Mouse (Mus musculus) myocyte (in vitro differentiated cells): ENCODE measurements at regions not wholly inside any gene's neighbourhood (a gene's known extent, or its start where the extent isn't known, plus 50 kb on each side); places are given as distances from the start of the nearest gene placed in this dataset.

Source experiments
- H3K27me3 ChIP-seq: one replicate; pipeline ENCODE4 v1.6.1; 2011; ENCODE audit not compliant: control insufficient read depth, insufficient read depth, insufficient read length
- H3K36me3 ChIP-seq: one replicate; pipeline ENCODE4 v1.6.1; 2011; ENCODE audit not compliant: control insufficient read depth, insufficient read depth
- H3K4me2 ChIP-seq: one replicate; pipeline ENCODE4 v1.6.1; 2011; ENCODE audit warnings: low read depth, control low read depth
- H3K4me3 ChIP-seq: one replicate; pipeline ENCODE4 v1.5.1; 2011; ENCODE audit warnings: mild to moderate bottlenecking, control low read depth, moderate library complexity
- H3K79me2 ChIP-seq: one replicate; pipeline ENCODE4 v1.6.1; 2011; ENCODE audit not compliant: control insufficient read depth, insufficient read depth
- H3ac ChIP-seq: one replicate; pipeline ENCODE4 v1.6.1; 2011; ENCODE audit not compliant: control insufficient read depth, insufficient read length
- CEBPB ChIP-seq: IDR thresholded peaks from 2 replicates; pipeline ENCODE4 v1.6.1; 2011; ENCODE audit warnings: mild to moderate bottlenecking, moderate library complexity; ENCODE audit not compliant: poor library complexity, insufficient read depth, severe bottlenecking
- E2F4 ChIP-seq: IDR thresholded peaks from one replicate; pipeline ENCODE4 v1.6.1; 2011; ENCODE audit warnings: mild to moderate bottlenecking, control low read depth, moderate library complexity; ENCODE audit not compliant: insufficient read depth
- MAX ChIP-seq: IDR thresholded peaks from one replicate; pipeline ENCODE4 v1.6.1; 2011; ENCODE audit warnings: low read depth, mild to moderate bottlenecking, control low read depth
- MYOD1 ChIP-seq, 3 experiments: IDR thresholded peaks; one replicate each; pipeline ENCODE4 v1.6.1; 2011; ENCODE audit warnings: control low read depth in 2 of 3, low read depth in 2 of 3, mild to moderate bottlenecking in 2 of 3, moderate library complexity in 1 of 3; ENCODE audit not compliant: insufficient read length in 2 of 3, control insufficient read depth in 1 of 3
- MYOG ChIP-seq, 3 experiments: IDR thresholded peaks; one replicate each; pipeline ENCODE4 v1.6.1; 2011; ENCODE audit warnings: control low read depth in 2 of 3, low read depth in 2 of 3, mild to moderate bottlenecking in 2 of 3; ENCODE audit not compliant: insufficient read length in 2 of 3, control insufficient read depth in 1 of 3, insufficient read depth in 1 of 3
- POLR2A ChIP-seq: IDR thresholded peaks from one replicate; pipeline ENCODE4 v1.6.1; 2011; ENCODE audit warnings: low read depth, mild to moderate bottlenecking, control low read depth, moderate library complexity; ENCODE audit not compliant: insufficient read length
- POLR2AphosphoS2 ChIP-seq: IDR thresholded peaks from one replicate; pipeline ENCODE4 v1.6.1; 2011; ENCODE audit warnings: low read depth, control low read depth; ENCODE audit not compliant: insufficient read length
- REST ChIP-seq: IDR thresholded peaks from one replicate; pipeline ENCODE4 v1.6.1; 2011; ENCODE audit warnings: mild to moderate bottlenecking, control low read depth, moderate library complexity; ENCODE audit not compliant: insufficient read depth, insufficient read length
- SRF ChIP-seq: IDR thresholded peaks from one replicate; pipeline ENCODE4 v1.6.1; 2011; ENCODE audit warnings: low read depth; ENCODE audit not compliant: control insufficient read depth, insufficient read length
- TCF12 ChIP-seq: IDR thresholded peaks from one replicate; pipeline ENCODE4 v1.6.1; 2011; ENCODE audit warnings: mild to moderate bottlenecking, control low read depth; ENCODE audit not compliant: poor library complexity, insufficient read depth, severe bottlenecking
- TCF3 ChIP-seq: IDR thresholded peaks from one replicate; pipeline ENCODE4 v1.6.1; 2011; ENCODE audit warnings: low read depth, control low read depth; ENCODE audit not compliant: insufficient read length
- USF1 ChIP-seq: IDR thresholded peaks from one replicate; pipeline ENCODE4 v1.6.1; 2011; ENCODE audit warnings: low read depth, mild to moderate bottlenecking, control low read depth, moderate library complexity

- Histone ChIP-seq H3K27me3 (no peaks in the 10 kb centered on the region), H3ac (no peak overlapping the region), H3K36me3 (no peaks in the 10 kb centered on the region), H3K4me3 (no peak overlapping the region), H3K4me2 (no peak overlapping the region), H3K79me2 (no peaks in the 10 kb centered on the region)
- TF ChIP-seq CEBPB (no peak), POLR2A (no peak), USF1 (no peak), TCF3 (no peak), POLR2AphosphoS2 (no peak), E2F4 (no peak), MYOD1 (IDR thresholded peaks at IDR 0.05; ENCODE audit: control insufficient read depth in 1 of 3, insufficient read length in 2 of 3, low read depth in 2 of 3) (no peak)
These were observed 102.6 kb upstream of the Klf13 start for GRCm38 (mm10) chr7:64041303-64041702.

- H3K36me3 ChIP-seq: no peaks in the 10 kb centered on the region
- H3K4me2 ChIP-seq: no peak overlapping the region
- TF ChIP-seq E2F4: no peak
- H3K4me3 ChIP-seq: no peak overlapping the region
- H3ac ChIP-seq: no peak overlapping the region
- no peaks in the 10 kb centered on the region for H3K27me3 ChIP-seq
- no peaks in the 10 kb centered on the region for H3K79me2 ChIP-seq
These were observed 101.5 kb upstream of the Klf13 start for GRCm38 (mm10) chr7:64040026-64040737.

GRCm38 (mm10) chr7:64037701-64038231, 99.1 kb upstream of the Klf13 start:
- Histone ChIP-seq H3K79me2 (no peaks in the 10 kb centered on the region), H3K4me2 (no peak overlapping the region), H3K36me3 (no peaks in the 10 kb centered on the region), H3K27me3 (no peaks in the 10 kb centered on the region), H3K4me3 (no peak overlapping the region), H3ac (no peak overlapping the region)
- TF ChIP-seq MYOG (IDR thresholded peaks at IDR 0.05; ENCODE audit: control insufficient read depth in 1 of 3, insufficient read depth in 1 of 3, insufficient read length in 2 of 3, low read depth in 2 of 3) (no peak), SRF (no peak), MAX (no peak), TCF12 (no peak), POLR2AphosphoS2 (no peak), TCF3 (no peak), POLR2A (no peak), CEBPB (no peak), MYOD1 (IDR thresholded peaks at IDR 0.05; ENCODE audit: control insufficient read depth in 1 of 3, insufficient read length in 2 of 3, low read depth in 2 of 3) (no peak), E2F4 (no peak), USF1 (no peak), REST (no peak)

DNA sequence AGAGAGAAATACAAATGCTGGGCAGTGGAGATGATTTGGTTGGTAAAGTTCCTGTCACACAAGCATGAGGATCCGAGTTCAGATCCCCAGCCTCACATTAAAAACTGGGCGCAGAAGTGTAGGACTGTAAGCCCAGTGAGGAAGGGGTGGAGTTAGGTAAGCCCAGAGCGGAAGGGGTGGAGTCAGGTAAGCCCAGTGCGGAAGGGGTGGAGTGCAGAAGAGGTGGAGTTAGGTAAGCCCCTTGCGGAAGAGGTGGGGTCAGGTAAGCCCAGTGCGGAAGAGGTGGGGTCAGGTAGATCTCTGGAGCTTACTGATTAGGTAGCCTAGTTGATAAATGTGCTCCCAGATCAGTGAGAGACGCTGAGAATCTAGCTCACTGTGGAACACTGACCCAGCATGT, 97.4 kb upstream of the Klf13 start:
- Histone ChIP-seq H3K4me3 (no peak overlapping the region), H3K36me3 (no peaks in the 10 kb centered on the region), H3K27me3 (no peaks in the 10 kb centered on the region), H3ac (no peak overlapping the region), H3K4me2 (no peak overlapping the region), H3K79me2 (no peaks in the 10 kb centered on the region)
- TF ChIP-seq USF1: no peak
- TF ChIP-seq MYOG (IDR thresholded peaks at IDR 0.05; ENCODE audit: control insufficient read depth in 1 of 3, insufficient read depth in 1 of 3, insufficient read length in 2 of 3, low read depth in 2 of 3): no peak
- TF ChIP-seq MAX: no peak
- no peak for TF ChIP-seq TCF3
- no peak for TF ChIP-seq MYOD1 (IDR thresholded peaks at IDR 0.05; ENCODE audit: control insufficient read depth in 1 of 3, insufficient read length in 2 of 3, low read depth in 2 of 3)
- TF ChIP-seq REST: no peak
- no peak for TF ChIP-seq CEBPB
- TF ChIP-seq SRF: no peak
- TF ChIP-seq POLR2A: no peak
- no peak for TF ChIP-seq TCF12

DNA sequence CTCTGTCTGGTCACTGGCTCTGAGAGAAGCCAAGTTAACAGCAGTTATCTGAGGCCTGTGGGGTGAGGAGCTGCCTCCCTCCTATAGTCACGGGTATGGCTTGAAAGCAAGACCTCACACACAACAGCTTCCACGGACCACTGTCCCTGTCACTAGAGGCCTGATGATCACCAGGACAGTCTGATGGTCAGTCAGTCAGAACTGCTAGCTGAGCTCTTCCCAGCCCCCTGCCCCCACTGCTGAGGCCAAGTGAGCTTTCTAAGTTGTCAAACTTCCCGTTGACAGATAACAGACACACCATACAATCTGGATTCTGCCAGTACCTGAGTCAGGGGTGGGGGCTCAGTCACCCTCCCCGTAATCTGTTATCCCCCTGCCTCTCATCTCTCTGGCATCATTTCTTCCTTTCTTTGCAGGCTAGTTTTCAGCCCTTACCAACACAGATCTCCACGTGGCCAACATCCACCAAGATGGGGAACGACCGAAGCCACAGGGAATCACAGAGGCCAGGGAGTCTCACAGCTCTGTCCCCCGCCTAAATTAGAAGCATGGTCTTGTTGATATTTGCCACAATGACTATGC, 96.4 kb upstream of the Klf13 start:
- no peak overlapping the region for H3ac ChIP-seq
- TF ChIP-seq MAX: no peak
- no peak for TF ChIP-seq POLR2AphosphoS2
- no peak for TF ChIP-seq TCF12
- TF ChIP-seq POLR2A: no peak
- no peak for TF ChIP-seq MYOG (IDR thresholded peaks at IDR 0.05; ENCODE audit: control insufficient read depth in 1 of 3, insufficient read depth in 1 of 3, insufficient read length in 2 of 3, low read depth in 2 of 3)
- TF ChIP-seq SRF: no peak
- no peak for TF ChIP-seq USF1
- TF ChIP-seq E2F4: no peak
- H3K27me3 ChIP-seq: no peaks in the 10 kb centered on the region
- no peaks in the 10 kb centered on the region for H3K79me2 ChIP-seq
- H3K4me2 ChIP-seq: no peak overlapping the region
- no peaks in the 10 kb centered on the region for H3K36me3 ChIP-seq
- no peak overlapping the region for H3K4me3 ChIP-seq
